Mouse (Mus musculus): Measurements from ENCODE around the gene Pitpnc1. TPM values are rescaled to one million over a fixed set of nuclear protein-coding genes. Genes with fewer than 3 reads are reported as not detected.
A peak's percentile ranks its signal among the peaks of the same experiment; 100 is the strongest.

The Pitpnc1 gene
- polyA plus RNA-seq, 1 experiment from 2014 or later = 7.3 TPM

DNA sequence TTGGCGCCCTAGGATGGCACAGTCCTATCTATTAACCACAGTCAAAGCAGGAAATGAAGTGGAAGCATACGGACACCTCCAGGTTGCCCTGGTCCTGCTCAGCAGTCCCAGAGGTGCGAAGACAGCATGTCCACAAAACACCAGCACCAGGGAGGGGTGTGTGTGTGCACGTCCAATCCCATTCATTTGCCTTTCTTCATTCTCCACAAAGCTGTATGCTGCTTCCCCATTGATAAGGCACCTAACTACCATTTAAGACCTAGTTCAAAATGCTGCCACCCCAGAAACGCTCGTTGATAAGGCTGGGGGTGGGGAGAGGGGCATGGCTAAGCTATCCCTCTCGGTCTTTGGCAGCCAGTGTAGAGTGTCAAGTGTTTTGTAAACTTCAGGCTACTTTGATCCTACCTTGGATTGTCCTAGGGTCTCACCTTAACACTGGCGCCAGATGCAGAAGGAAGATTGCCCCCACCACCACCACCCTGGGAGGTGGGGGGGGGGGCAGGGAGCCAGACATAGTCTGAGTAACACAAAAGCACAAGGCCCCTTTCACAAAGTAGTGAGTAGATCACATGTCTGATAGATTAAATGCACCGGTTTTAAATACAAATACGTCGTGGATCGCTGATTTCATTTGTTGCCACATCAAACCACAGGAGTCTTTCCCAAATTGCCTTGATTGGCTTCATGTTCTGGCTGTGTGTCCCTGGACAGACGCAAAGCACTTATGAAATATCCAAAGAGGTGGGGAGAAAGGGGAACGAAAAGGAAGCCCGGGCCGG, 2.1 kb downstream of the Pitpnc1 start:
- CTCF ChIA-PET = interaction anchor here (2.2 kb wide), 1 partner anchor 83 kb away, joined by 6 read pairs; no protein-coding TSS in a partner anchor
- in situ Hi-C loops (cut with MboI; ENCODE audit: low pct_unique_long_range_greater_than_20kb) = no loop called here
- no peak for TF ChIP-seq CTCF (IDR thresholded peaks at IDR 0.05)
- H3K27me3 ChIP-seq = no peaks in the 10 kb centered on the region
- DNase-seq (ENCODE audit: low read depth, low spot score) = no peak
- no peak for ATAC-seq
- POLR2A ChIA-PET = interaction anchor here (0.5 kb wide), 1 partner anchor 80 kb away, joined by 3 read pairs; no protein-coding TSS in a partner anchor

- ChIA-PET CTCF (interaction anchor here (0.9 to 1.6 kb wide), 3 partner anchors 9 to 144 kb away, joined by 3 to 7 read pairs (median 3); no protein-coding TSS in a partner anchor), POLR2A (interaction anchor here (0.7 kb wide), 2 partner anchors 36 to 181 kb away, joined by 3 to 6 read pairs; no protein-coding TSS in a partner anchor)
- in situ Hi-C loops (cut with MboI; ENCODE audit: low pct_unique_long_range_greater_than_20kb) = no loop called here
- no peaks in the 10 kb centered on the region for H3K27me3 ChIP-seq
- ATAC-seq (no peak), DNase-seq (ENCODE audit: low read depth, low spot score) (no peak)
- no peak for TF ChIP-seq CTCF (IDR thresholded peaks at IDR 0.05)
Measured at GRCm38 (mm10) chr11:107466611-107467391, 3.7 kb downstream of the Pitpnc1 start.

DNA sequence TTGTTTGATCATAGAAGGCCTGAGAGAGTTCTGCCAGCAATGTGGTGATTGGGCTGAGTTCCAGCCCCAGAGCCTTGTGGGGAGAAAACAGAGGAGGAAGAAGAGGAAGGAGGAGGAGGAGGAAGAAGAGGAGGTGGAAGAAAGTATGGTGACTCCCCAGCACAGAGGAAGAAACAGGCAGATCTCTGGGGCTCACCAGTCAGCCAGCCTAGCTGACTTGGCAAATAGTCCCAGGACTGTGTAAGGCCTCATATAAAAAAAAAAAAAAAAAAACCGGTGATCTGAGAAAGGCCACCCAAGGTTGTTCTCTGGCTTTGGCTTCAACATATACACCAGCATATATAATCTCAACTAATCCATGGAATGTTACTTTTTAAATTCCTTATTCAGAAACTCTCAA, 4.5 kb downstream of the Pitpnc1 start:
- H3K27me3 ChIP-seq = no peaks in the 10 kb centered on the region
- TF ChIP-seq CTCF (IDR thresholded peaks at IDR 0.05) = no peak
- in situ Hi-C loops (cut with MboI; ENCODE audit: low pct_unique_long_range_greater_than_20kb) = no loop called here
- CTCF ChIA-PET = interaction anchor here (1.6 kb wide), 1 partner anchor 8 kb away, joined by 7 read pairs; no protein-coding TSS in a partner anchor
- ATAC-seq (no peak), DNase-seq (ENCODE audit: low read depth, low spot score) (no peak)
- POLR2A ChIA-PET = interaction anchor here (0.7 kb wide), 1 partner anchor 37 kb away, joined by 6 read pairs; no protein-coding TSS in a partner anchor

DNA sequence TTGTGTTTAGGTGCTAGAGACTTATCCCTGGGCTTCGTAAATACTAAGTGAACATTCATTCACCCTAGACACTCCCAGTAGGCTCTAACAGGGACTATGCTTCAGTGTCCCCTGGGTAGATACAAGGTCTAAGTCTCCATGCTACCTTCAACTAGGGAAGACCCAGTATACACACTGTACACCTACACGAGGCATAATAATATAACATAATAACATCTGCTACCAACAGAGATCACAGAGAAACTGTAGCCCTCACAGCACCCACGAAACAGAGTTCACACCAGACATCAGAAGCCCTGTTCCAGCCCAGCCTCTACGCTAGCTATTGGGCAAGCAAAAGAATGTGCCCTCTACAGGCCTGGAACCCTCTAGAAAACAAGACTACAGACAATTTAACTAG, 5.5 kb downstream of the Pitpnc1 start:
- ChIA-PET CTCF (no interaction called here), POLR2A (no interaction called here)
- DNase-seq (ENCODE audit: low read depth, low spot score) = no peak
- TF ChIP-seq CTCF (IDR thresholded peaks at IDR 0.05) = no peak
- no peak for ATAC-seq
- H3K27me3 ChIP-seq = no peaks in the 10 kb centered on the region
- in situ Hi-C loops (cut with MboI; ENCODE audit: low pct_unique_long_range_greater_than_20kb) = no loop called here

GRCm38 (mm10) chr11:107464141-107464540, 6.4 kb downstream of the Pitpnc1 start:
- ATAC-seq = no peak
- in situ Hi-C loops (cut with MboI; ENCODE audit: low pct_unique_long_range_greater_than_20kb) = no loop called here
- H3K27me3 ChIP-seq = no peaks in the 10 kb centered on the region
- POLR2A ChIA-PET = no interaction called here
- CTCF ChIA-PET = no interaction called here
- TF ChIP-seq CTCF (IDR thresholded peaks at IDR 0.05) = no peak
- DNase-seq (ENCODE audit: low read depth, low spot score) = no peak

- ChIA-PET CTCF (interaction anchor here (0.9 kb wide), 1 partner anchor 77 kb away, joined by 3 read pairs; no protein-coding TSS in a partner anchor), POLR2A (no interaction called here)
- ATAC-seq (no peak), DNase-seq (ENCODE audit: low read depth, low spot score) (no peak)
- TF ChIP-seq CTCF (IDR thresholded peaks at IDR 0.05) = no peak
- in situ Hi-C loops (cut with MboI; ENCODE audit: low pct_unique_long_range_greater_than_20kb) = no loop called here
- H3K27me3 ChIP-seq = no peaks in the 10 kb centered on the region
Measured at GRCm38 (mm10) chr11:107463251-107463681, 7.2 kb downstream of the Pitpnc1 start.

GRCm38 (mm10) chr11:107462478-107462877, 8.0 kb downstream of the Pitpnc1 start:
- ChIA-PET CTCF (interaction anchor here (1.2 kb wide), 1 partner anchor 59 kb away, joined by 3 read pairs; no protein-coding TSS in a partner anchor), POLR2A (no interaction called here)
- ATAC-seq (no peak), DNase-seq (ENCODE audit: low read depth, low spot score) (no peak)
- H3K27me3 ChIP-seq = no peaks in the 10 kb centered on the region
- in situ Hi-C loops (cut with MboI; ENCODE audit: low pct_unique_long_range_greater_than_20kb) = no loop called here
- TF ChIP-seq CTCF (IDR thresholded peaks at IDR 0.05) = peak; percentile 48

DNA sequence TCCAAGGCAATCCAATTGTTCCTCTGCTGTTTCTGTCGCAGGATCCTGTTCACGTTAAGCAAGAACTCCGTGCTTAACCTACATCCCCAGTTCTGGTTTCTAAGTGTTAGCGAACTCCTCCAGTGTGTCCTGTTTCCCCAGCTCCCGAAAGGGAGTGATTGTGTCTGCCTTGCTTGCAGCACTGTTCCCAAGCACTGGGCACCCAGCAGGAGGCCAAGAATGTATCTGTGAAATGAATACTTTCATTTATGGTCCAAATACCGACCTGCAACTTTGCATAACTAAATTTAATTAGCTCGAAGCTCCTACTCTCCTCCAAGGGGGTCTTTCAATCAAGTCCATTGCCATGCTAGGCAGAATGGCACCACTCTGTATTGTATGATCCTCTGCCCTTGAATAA, 10.7 kb downstream of the Pitpnc1 start:
- in situ Hi-C loops (cut with MboI; ENCODE audit: low pct_unique_long_range_greater_than_20kb) = no loop called here
- no peak for TF ChIP-seq CTCF (IDR thresholded peaks at IDR 0.05)
- ATAC-seq (no peak), DNase-seq (ENCODE audit: low read depth, low spot score) (no peak)
- no peaks in the 10 kb centered on the region for H3K27me3 ChIP-seq
- ChIA-PET CTCF (interaction anchor here (2.0 kb wide), 1 partner anchor 75 kb away, joined by 5 read pairs; no protein-coding TSS in a partner anchor), POLR2A (interaction anchor here (0.5 kb wide), 1 partner anchor 91 kb away, joined by 3 read pairs; no protein-coding TSS in a partner anchor)

DNA sequence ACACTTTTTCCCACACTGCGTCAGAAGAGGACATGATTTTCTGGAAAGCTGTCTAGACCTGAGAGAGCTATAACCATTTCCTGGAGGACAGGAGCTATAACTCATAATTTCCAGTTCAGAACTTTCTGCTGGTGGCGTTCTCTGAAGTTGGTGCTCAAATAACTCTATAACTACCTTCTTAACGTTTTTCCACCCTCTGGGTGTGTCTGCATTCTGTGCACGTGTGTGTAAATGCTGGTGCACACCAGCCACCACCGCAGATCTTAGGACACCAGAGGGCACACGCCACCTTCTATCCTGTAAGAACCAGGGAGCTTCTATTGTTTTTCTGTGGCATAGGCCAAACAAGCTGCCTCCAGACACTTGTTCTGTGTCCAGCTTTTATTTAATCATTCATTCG, 11.5 kb downstream of the Pitpnc1 start:
- ATAC-seq = no peak
- ChIA-PET CTCF (interaction anchor here (1.2 kb wide), 1 partner anchor 11 kb away, joined by 4 read pairs; the partner anchor contains the start of gene Pitpnc1), POLR2A (no interaction called here)

GRCm38 (mm10) chr11:107458286-107458685, 12.2 kb downstream of the Pitpnc1 start:
- no peak for DNase-seq (ENCODE audit: low read depth, low spot score)
- no peak for ATAC-seq
- no peaks in the 10 kb centered on the region for H3K27me3 ChIP-seq
- TF ChIP-seq CTCF (IDR thresholded peaks at IDR 0.05) = no peak
- CTCF ChIA-PET = interaction anchor here (1.2 to 2.2 kb wide), 2 partner anchors 8 to 12 kb away, joined by 4 to 7 read pairs; partner anchors contain the start of gene Pitpnc1
- in situ Hi-C loops (cut with MboI; ENCODE audit: low pct_unique_long_range_greater_than_20kb) = no loop called here
- POLR2A ChIA-PET = interaction anchor here (0.9 kb wide), 1 partner anchor 60 kb away, joined by 3 read pairs; no protein-coding TSS in a partner anchor

More for the DNA sequence above, 11.5 kb downstream of the Pitpnc1 start:
- no peak for TF ChIP-seq CTCF (IDR thresholded peaks at IDR 0.05)
- in situ Hi-C loops (cut with MboI; ENCODE audit: low pct_unique_long_range_greater_than_20kb) = no loop called here
- no peak for DNase-seq (ENCODE audit: low read depth, low spot score)
- no peaks in the 10 kb centered on the region for H3K27me3 ChIP-seq

All from Patski (cell line).